Mouse (Mus musculus) cerebellum, adult 2 months (tissue): ENCODE measurements at regions not wholly inside any gene's neighbourhood (a gene's known extent, or its start where the extent isn't known, plus 50 kb on each side); places are given as distances from the start of the nearest gene placed in this dataset.

Experiments
- CTCF ChIP-seq: fragments of 200-500 bp; IDR thresholded peaks from 2 replicates; pipeline ENCODE4 v1.5.1; 2011; ENCODE audit warnings: low read depth, mild to moderate bottlenecking, control low read depth, low read length, moderate library complexity, borderline replicate concordance; ENCODE audit not compliant: insufficient read depth
- POLR2A ChIP-seq: fragments of 200-500 bp; IDR thresholded peaks from 2 replicates; pipeline ENCODE4 v1.6.1; 2011; ENCODE audit warnings: low read length, control low read depth, borderline replicate concordance; ENCODE audit not compliant: insufficient read depth

GRCm38 (mm10) chrX:163203446-163203845, 239.0 kb upstream of the S100g start:
- TF ChIP-seq CTCF (no peak), POLR2A (no peak)
